Mouse (Mus musculus) liver (tissue): Measurements from ENCODE around the gene Ttll6.

Source experiments
- DNase-seq: peaks from one replicate; pipeline ENCODE4 v3.0.0-alpha.2; 2020; ENCODE audit warnings: mixed read lengths

The Ttll6 gene

GRCm38 (mm10) chr11:96169016-96169415 lies 35.4 kb downstream of the Ttll6 start:
- DNase-seq: no peak

GRCm38 (mm10) chr11:96170711-96171379 lies 37.3 kb downstream of the Ttll6 start:
- DNase-seq: no peak

GRCm38 (mm10) chr11:96171601-96172000 lies 38.0 kb downstream of the Ttll6 start:
- DNase-seq: no peak

- DNase-seq: no peak
These were observed 39.1 kb downstream of the Ttll6 start for GRCm38 (mm10) chr11:96172511-96173287.

- no peak for DNase-seq
These were observed 39.8 kb downstream of the Ttll6 start for GRCm38 (mm10) chr11:96173288-96173840.

GRCm38 (mm10) chr11:96174881-96175280 lies 41.3 kb downstream of the Ttll6 start:
- no peak for DNase-seq

- DNase-seq: no peak
These were observed 41.9 kb downstream of the Ttll6 start for GRCm38 (mm10) chr11:96175511-96175910.

- DNase-seq: no peak
These were observed 42.5 kb downstream of the Ttll6 start for GRCm38 (mm10) chr11:96175951-96176530.

- DNase-seq: no peak
These were observed 43.3 kb downstream of the Ttll6 start for GRCm38 (mm10) chr11:96176841-96177240.

GRCm38 (mm10) chr11:96177546-96178174 lies 44.1 kb downstream of the Ttll6 start:
- no peak for DNase-seq

- DNase-seq: no peak
These were observed 44.8 kb downstream of the Ttll6 start for GRCm38 (mm10) chr11:96178356-96178755.

- DNase-seq: no peak
These were observed 45.4 kb downstream of the Ttll6 start for GRCm38 (mm10) chr11:96178911-96179503.

- DNase-seq: no peak
These were observed 47.5 kb downstream of the Ttll6 start for GRCm38 (mm10) chr11:96181061-96181460.

- DNase-seq: no peak
These were observed 50.6 kb downstream of the Ttll6 start for GRCm38 (mm10) chr11:96184233-96184632.

- no peak for DNase-seq
These were observed 53.7 kb downstream of the Ttll6 start for GRCm38 (mm10) chr11:96187321-96187720.

GRCm38 (mm10) chr11:96189810-96190522 lies 56.4 kb downstream of the Ttll6 start:
- DNase-seq: no peak

- DNase-seq: no peak
These were observed 57.5 kb downstream of the Ttll6 start for GRCm38 (mm10) chr11:96191132-96191531.

- no peak for DNase-seq
These were observed 60.2 kb downstream of the Ttll6 start, which contains the start of gene Hoxb13 for GRCm38 (mm10) chr11:96193521-96194400. Gene Hoxb13, plus strand, starts transcription at chr11:96194316.

- no peak for DNase-seq
These were observed 60.8 kb downstream of the Ttll6 start for GRCm38 (mm10) chr11:96194401-96194710.

- DNase-seq: no peak
These were observed 61.5 kb downstream of the Ttll6 start for GRCm38 (mm10) chr11:96194961-96195640.
